Mouse (Mus musculus) thymus, postnatal 4 days (tissue): Measurements from ENCODE around the gene Gm20503.
A peak's percentile ranks its signal among the peaks of the same experiment; 100 is the strongest.

Source experiments
- DNase-seq: peaks from one replicate; pipeline ENCODE4 v3.0.0; 2021

Gm20503 gene

GRCm38 (mm10) chr4:59009186-59009585 is 6.2 kb downstream of the Gm20503 start:
- peak; percentile 45 for DNase-seq

- peak; percentile 53 for DNase-seq
These were observed 6.7 kb downstream of the Gm20503 start for GRCm38 (mm10) chr4:59009696-59010095.

GRCm38 (mm10) chr4:59011446-59011845 is 8.4 kb downstream of the Gm20503 start:
- peak; percentile 42 for DNase-seq

- DNase-seq, result no peak
These were observed 12.2 kb downstream of the Gm20503 start for GRCm38 (mm10) chr4:59015181-59015580.

GRCm38 (mm10) chr4:59016922-59017321 is 13.9 kb downstream of the Gm20503 start:
- DNase-seq, result no peak

- DNase-seq, result peak; percentile 26
These were observed 31.4 kb downstream of the Gm20503 start for GRCm38 (mm10) chr4:59034325-59034917.

- DNase-seq, result peak; percentile 84
These were observed 32.1 kb downstream of the Gm20503 start, which contains the start of gene Gng10 for GRCm38 (mm10) chr4:59034918-59035785. Gene Gng10 (plus strand): TSS chr4:59035088.

GRCm38 (mm10) chr4:59035786-59036350 is 32.9 kb downstream of the Gm20503 start:
- DNase-seq, result peak; percentile 32

GRCm38 (mm10) chr4:59036490-59037127 is 33.6 kb downstream of the Gm20503 start:
- DNase-seq, result peak; percentile 85

- DNase-seq, result no peak
These were observed 34.5 kb downstream of the Gm20503 start for GRCm38 (mm10) chr4:59037525-59037924.

GRCm38 (mm10) chr4:59040397-59041287 is 37.6 kb downstream of the Gm20503 start:
- no peak for DNase-seq

- no peak for DNase-seq
These were observed 40.1 kb downstream of the Gm20503 start for GRCm38 (mm10) chr4:59043074-59043473.

GRCm38 (mm10) chr4:59043891-59044290 is 40.9 kb downstream of the Gm20503 start:
- DNase-seq, result no peak

GRCm38 (mm10) chr4:59047222-59047621 is 44.2 kb downstream of the Gm20503 start:
- DNase-seq, result no peak

- DNase-seq, result no peak
These were observed 48.1 kb downstream of the Gm20503 start for GRCm38 (mm10) chr4:59051081-59051480.

- DNase-seq, result no peak
These were observed 54.9 kb downstream of the Gm20503 start for GRCm38 (mm10) chr4:59057929-59058328.

- no peak for DNase-seq
These were observed 59.5 kb downstream of the Gm20503 start for GRCm38 (mm10) chr4:59062526-59062925.

- DNase-seq, result no peak
These were observed 66.3 kb downstream of the Gm20503 start for GRCm38 (mm10) chr4:59069276-59069675.

GRCm38 (mm10) chr4:59083430-59083829 is 80.4 kb downstream of the Gm20503 start:
- DNase-seq, result no peak

GRCm38 (mm10) chr4:59089391-59089790 is 86.4 kb downstream of the Gm20503 start:
- DNase-seq, result no peak
